ENCODE assay signal across 9 mouse cellular contexts in genomic region chr4:149056957-149057356, GRCm38 (mm10). TPM values are rescaled to one million over a fixed set of nuclear protein-coding genes. Genes with fewer than 3 reads are reported as not detected.
A peak's percentile ranks its signal among the peaks of the same experiment; 100 is the strongest.
DNase-seq lines count a peak whose midpoint lies in the region; ATAC-seq and TF ChIP-seq lines count a peak whose summit lies in the region.
"Had no signal": no experiment of that assay in that cellular context is flagged by ENCODE, and none has a peak within 500 bp of the region (broad histone marks: within the 10 kb centered on the region; RNA-seq: fewer than 3 reads in every experiment).

No protein-coding gene starts in this region.

- TF ChIP-seq EP300 in heart, postnatal 0 days (IDR thresholded peaks at IDR 0.05; ENCODE audit: low read depth), result no peak
- TF ChIP-seq EP300 in stomach, postnatal 0 days (optimal IDR thresholded peaks at IDR 0.05), result no peak

- WGBS in heart, postnatal 0 days, result 61% methylated on average over 16 of the region's 16 CpGs
- WGBS in lung, embryonic 16.5 days, result 68% methylated on average over 16 of the region's 16 CpGs
- 66% methylated on average over 16 of the region's 16 CpGs for WGBS in intestine, embryonic 16.5 days
- WGBS in stomach, postnatal 0 days, result 73% methylated on average over 16 of the region's 16 CpGs

- peak overlapping the region; percentile 4; the same call in 1 of the 2 replicates for H3K27ac ChIP-seq in heart, postnatal 0 days (ENCODE audit: low read depth)
- no peak overlapping the region for H3K27ac ChIP-seq in lung, embryonic 16.5 days (ENCODE audit: low read length)
- no peak overlapping the region for H3K27ac ChIP-seq in intestine, embryonic 16.5 days (ENCODE audit: low read length)
- H3K27ac ChIP-seq in stomach, postnatal 0 days (replicated peaks), result no peak overlapping the region

- peak overlapping the region; percentile 50; the same call in 1 of the 2 replicates for H3K9ac ChIP-seq in heart, postnatal 0 days (replicated peaks; ENCODE audit: low read depth, low read length)
- 0 out of 2 replicates have a peak overlapping the region, but pooled peaks have one; percentile 5 for H3K9ac ChIP-seq in lung, embryonic 16.5 days (ENCODE audit: low read length)
- H3K9ac ChIP-seq in intestine, embryonic 16.5 days (ENCODE audit: low read depth, low read length), result peak overlapping the region; percentile 45; the same call in 1 of the 2 replicates
- no peak overlapping the region for H3K9ac ChIP-seq in stomach, postnatal 0 days (ENCODE audit: low read length)

- peak; percentile 6; the same call in 1 of the 2 replicates for TF ChIP-seq CTCF in heart, postnatal 0 days (IDR thresholded peaks at IDR 0.05; ENCODE audit: low read depth)
- TF ChIP-seq CTCF in stomach, postnatal 0 days (IDR thresholded peaks at IDR 0.05; ENCODE audit: low read depth), result peak; percentile 33; the same call in 1 of the 2 replicates

- ATAC-seq in heart, postnatal 0 days (ENCODE audit: insufficient read depth, low read depth), result no peak
- no peak for ATAC-seq in lung, embryonic 16.5 days (ENCODE audit: low read depth)
- ATAC-seq in intestine, embryonic 16.5 days, result peak; percentile 80
- ATAC-seq in stomach, postnatal 0 days (ENCODE audit: low FRiP score, low TSS enrichment), result no peak
- ATAC-seq in inflammation-experienced regulatory T-cells, adult 6 months, result no peak

- no peaks in the 10 kb centered on the region for H3K9me3 ChIP-seq in heart, postnatal 0 days (replicated peaks; ENCODE audit: control insufficient read depth, low read length)
- no peaks in the 10 kb centered on the region for H3K9me3 ChIP-seq in lung, embryonic 16.5 days (ENCODE audit: control insufficient read depth, low read length)
- H3K9me3 ChIP-seq in intestine, embryonic 16.5 days (ENCODE audit: control insufficient read depth, low read length), result no peaks in the 10 kb centered on the region
- H3K9me3 ChIP-seq in stomach, postnatal 0 days (ENCODE audit: control insufficient read depth, low read length), result no peaks in the 10 kb centered on the region

- peak overlapping the region; percentile 52 for H3K4me2 ChIP-seq in heart, postnatal 0 days (ENCODE audit: low read depth, low read length)
- H3K4me2 ChIP-seq in lung, embryonic 16.5 days (ENCODE audit: low read depth, low read length), result peak overlapping the region; percentile 27
- H3K4me2 ChIP-seq in intestine, embryonic 16.5 days (ENCODE audit: low read depth, low read length), result peak overlapping the region; percentile 1; the same call in 1 of the 2 replicates
- H3K4me2 ChIP-seq in stomach, postnatal 0 days (replicated peaks; ENCODE audit: low read depth), result no peak overlapping the region

- H3K27me3 ChIP-seq in heart, postnatal 0 days (ENCODE audit: control insufficient read depth, insufficient read depth, low read length), result no peaks in the 10 kb centered on the region
- no peaks in the 10 kb centered on the region for H3K27me3 ChIP-seq in lung, embryonic 16.5 days (ENCODE audit: control insufficient read depth, insufficient read depth, low read depth, low read length)
- no peaks in the 10 kb centered on the region for H3K27me3 ChIP-seq in intestine, embryonic 16.5 days (replicated peaks; ENCODE audit: control insufficient read depth, insufficient read depth, low read length)
- H3K27me3 ChIP-seq in stomach, postnatal 0 days (ENCODE audit: control insufficient read depth, insufficient read depth, low read length), result no peaks in the 10 kb centered on the region
- H3K27me3 ChIP-seq: CH12.LX had no signal

- no peaks in the 10 kb centered on the region for H3K36me3 ChIP-seq in heart, postnatal 0 days (replicated peaks; ENCODE audit: control insufficient read depth, insufficient read depth, low read length)
- H3K36me3 ChIP-seq in lung, embryonic 16.5 days (ENCODE audit: control insufficient read depth, insufficient read depth, low read length), result no peaks in the 10 kb centered on the region
- H3K36me3 ChIP-seq in intestine, embryonic 16.5 days (ENCODE audit: control insufficient read depth, insufficient read depth, low read length), result no peaks in the 10 kb centered on the region
- H3K36me3 ChIP-seq in stomach, postnatal 0 days (ENCODE audit: control insufficient read depth, insufficient read depth, low read length), result no peaks in the 10 kb centered on the region

- DNase-seq in heart, postnatal 0 days (ENCODE audit: low spot score), result no peak
- DNase-seq in heart, adult 18-20 months, result no peak
- no peak for DNase-seq in lung, postnatal 10 days
- DNase-seq in stomach, postnatal 0 days (ENCODE audit: low spot score), result peak; percentile 54
- DNase-seq: cerebellum, adult 8-10 months had no signal

- no peak overlapping the region for H3K4me3 ChIP-seq in heart, postnatal 0 days (ENCODE audit: low read depth, low read length)
- H3K4me3 ChIP-seq in lung, embryonic 16.5 days (ENCODE audit: low read length), result no peak overlapping the region
- no peak overlapping the region for H3K4me3 ChIP-seq in intestine, embryonic 16.5 days (ENCODE audit: low read length)
- H3K4me3 ChIP-seq in stomach, postnatal 0 days (ENCODE audit: low read depth, low read length), result no peak overlapping the region

- H3K4me1 ChIP-seq in heart, postnatal 0 days (ENCODE audit: control insufficient read depth, insufficient read depth), result peaks cover 15% of the 10 kb centered on the region
- peaks cover 26% of the 10 kb centered on the region for H3K4me1 ChIP-seq in lung, embryonic 16.5 days (replicated peaks; ENCODE audit: control insufficient read depth, insufficient read depth, low read length)
- H3K4me1 ChIP-seq in intestine, embryonic 16.5 days (ENCODE audit: control insufficient read depth, insufficient read depth, low read length), result peaks cover 38% of the 10 kb centered on the region
- no peaks in the 10 kb centered on the region; the same call in 1 of the 2 replicates for H3K4me1 ChIP-seq in stomach, postnatal 0 days (replicated peaks; ENCODE audit: control insufficient read depth, insufficient read depth)

RNA-seq across cellular contexts. Expression of gene Pex14, which starts 42.7 kb away (rescaled TPM):
- total RNA-seq in heart, postnatal 0 days (2014; rRNA removed; ENCODE audit: low replicate concordance), result 43.9 and 49.2 TPM in 2 replicates
- polyA plus RNA-seq in heart, postnatal 0 days (2015; fragmentation: Nextera tagmentation; extraction: Ambion mirVana), result 35.4 and 38.1 TPM in 2 replicates
- 10 to 100 TPM; 21.2 to 22.6 TPM for total RNA-seq in heart, adult 18-20 months (2021)
- polyA plus RNA-seq in lung, embryonic 16.5 days (2015; fragmentation: Nextera tagmentation; extraction: Ambion mirVana), result 47.5 and 48.8 TPM in 2 replicates
- 63.3 and 64.3 TPM in 2 replicates for polyA plus RNA-seq in intestine, embryonic 16.5 days (2015; fragmentation: Nextera tagmentation; extraction: Ambion mirVana)
- 39.7 and 42.9 TPM in 2 replicates for polyA plus RNA-seq in stomach, postnatal 0 days (2015; fragmentation: Nextera tagmentation; extraction: Ambion mirVana)
- 10 to 100 TPM; 13.0 to 18.4 (median 14.2) TPM for polyA plus RNA-seq in inflammation-experienced regulatory T-cells, adult 6 months (2017; shearing (Covaris generic))

RNA-seq across cellular contexts. Expression of gene Dffa, which starts 47.0 kb away (rescaled TPM):
- total RNA-seq in heart, postnatal 0 days (2014; rRNA removed; ENCODE audit: low replicate concordance), result 13.3 and 20.8 TPM in 2 replicates
- polyA plus RNA-seq in heart, postnatal 0 days (2015; fragmentation: Nextera tagmentation; extraction: Ambion mirVana), result 22.9 and 26.2 TPM in 2 replicates
- total RNA-seq in heart, adult 18-20 months (2021), result 10 to 100 TPM; 37.8 to 45.1 TPM
- 33.2 and 33.9 TPM in 2 replicates for polyA plus RNA-seq in lung, embryonic 16.5 days (2015; fragmentation: Nextera tagmentation; extraction: Ambion mirVana)
- polyA plus RNA-seq in intestine, embryonic 16.5 days (2015; fragmentation: Nextera tagmentation; extraction: Ambion mirVana), result 50.5 and 52.2 TPM in 2 replicates
- 20.1 and 21.7 TPM in 2 replicates for polyA plus RNA-seq in stomach, postnatal 0 days (2015; fragmentation: Nextera tagmentation; extraction: Ambion mirVana)
- 10 to 100 TPM; 24.4 to 29.2 (median 26.3) TPM for polyA plus RNA-seq in inflammation-experienced regulatory T-cells, adult 6 months (2017; shearing (Covaris generic))
